Mouse (Mus musculus) liver, adult 2 months (tissue): ENCODE results near the gene Il5.

ENCODE experiments used
- CTCF ChIP-seq: fragments of 200-500 bp; IDR thresholded peaks from 2 replicates; pipeline ENCODE4 v1.5.1; 2011; ENCODE audit warnings: low read depth, low read length, control low read depth
- POLR2A ChIP-seq: fragments of 200-500 bp; IDR thresholded peaks from 2 replicates; pipeline ENCODE4 v1.6.1; 2011; ENCODE audit warnings: low read length, control low read depth; ENCODE audit not compliant: insufficient read depth; ENCODE audit errors: extremely low read depth

DNA sequence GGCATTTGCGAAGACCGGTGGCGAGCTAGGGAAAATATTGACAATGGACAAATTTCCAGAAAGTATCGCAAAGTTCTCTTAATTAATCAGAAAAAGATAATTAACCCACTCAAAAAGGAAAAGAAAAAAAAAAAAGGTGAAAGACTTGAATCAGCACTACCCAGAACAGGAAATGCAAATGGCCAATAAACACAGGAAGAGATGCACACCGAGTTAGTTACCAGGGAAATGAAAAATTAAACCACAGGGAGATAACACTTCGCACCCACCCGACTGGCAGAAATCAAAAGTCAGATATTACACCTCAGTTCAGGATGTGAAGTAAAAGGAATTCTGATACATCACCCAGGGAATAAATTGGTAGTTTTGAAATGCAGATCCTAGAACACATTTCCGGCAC lies 11.7 kb downstream of the Il5 start:
- TF ChIP-seq POLR2A: no peak
- no peak for TF ChIP-seq CTCF
